Mouse (Mus musculus): Measurements from ENCODE around the gene Fbxo22. TPM values are rescaled to one million over a fixed set of nuclear protein-coding genes. Genes with fewer than 3 reads are reported as not detected.

The Fbxo22 gene
- total and polyA plus RNA-seq, 3 experiments, result 25.7 to 28.4 TPM; not detected in 1

DNA sequence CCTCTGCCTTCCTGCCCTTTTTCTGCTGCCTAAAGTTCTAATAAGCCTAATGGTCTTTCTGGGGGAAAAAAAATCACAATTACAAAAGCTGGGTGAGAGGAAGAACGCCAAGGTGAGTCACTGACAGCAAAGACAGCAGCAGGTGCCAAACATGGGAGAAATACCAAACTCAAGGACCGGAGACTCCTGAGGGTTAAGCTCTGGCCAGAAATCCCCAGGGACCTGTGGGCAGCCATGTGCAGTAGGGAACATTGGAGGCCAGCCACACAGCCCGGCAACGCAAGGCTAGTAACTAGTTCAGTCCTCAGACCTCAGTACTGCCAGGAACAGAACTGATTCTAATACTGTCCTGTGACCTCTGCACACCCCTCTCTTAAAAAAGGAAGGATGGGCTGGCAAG lies 19.4 kb downstream of the Fbxo22 start:
- Histone ChIP-seq H3K4me3 (ENCODE audit: control insufficient read depth in 1 of 2, insufficient read depth in 1 of 2, low read depth in 2 of 2, low read length in 2 of 2) (no peak overlapping the region), H3K9me3 (replicated peaks; ENCODE audit: insufficient read depth, low read length) (no peaks in the 10 kb centered on the region), H3K9ac (ENCODE audit: control insufficient read depth, low read depth, low read length, poor library complexity, severe bottlenecking) (no peak overlapping the region), H3K27me3 (ENCODE audit: control insufficient read depth in 1 of 2, insufficient read depth in 2 of 2, low read length in 2 of 2) (no peaks in the 10 kb centered on the region), H3K79me2 (ENCODE audit: control insufficient read depth, insufficient read depth, low read length, poor library complexity) (no peaks in the 10 kb centered on the region), H3K27ac (ENCODE audit: control insufficient read depth, low read depth, low read length) (no peak overlapping the region), H3K36me3 (ENCODE audit: control insufficient read depth in 1 of 2, insufficient read depth in 2 of 2, low read length in 2 of 2) (peaks cover 0 to 6% of the 10 kb centered on the region in 2 experiments; a peak in 2 of 4 replicates), H3K4me1 (ENCODE audit: control insufficient read depth in 1 of 2, insufficient read depth in 2 of 2, low read length in 2 of 2) (peaks cover 0 to 10% of the 10 kb centered on the region in 2 experiments; a peak in 2 of 4 replicates)
- TF ChIP-seq TBP (IDR thresholded peaks at IDR 0.05; ENCODE audit: low read depth, low read length) (peak; percentile 78), USF1 (IDR thresholded peaks at IDR 0.05; ENCODE audit: low read depth, low read length) (no peak)
- DNase-seq (ENCODE audit: low read depth, low spot score), result no peak

DNA sequence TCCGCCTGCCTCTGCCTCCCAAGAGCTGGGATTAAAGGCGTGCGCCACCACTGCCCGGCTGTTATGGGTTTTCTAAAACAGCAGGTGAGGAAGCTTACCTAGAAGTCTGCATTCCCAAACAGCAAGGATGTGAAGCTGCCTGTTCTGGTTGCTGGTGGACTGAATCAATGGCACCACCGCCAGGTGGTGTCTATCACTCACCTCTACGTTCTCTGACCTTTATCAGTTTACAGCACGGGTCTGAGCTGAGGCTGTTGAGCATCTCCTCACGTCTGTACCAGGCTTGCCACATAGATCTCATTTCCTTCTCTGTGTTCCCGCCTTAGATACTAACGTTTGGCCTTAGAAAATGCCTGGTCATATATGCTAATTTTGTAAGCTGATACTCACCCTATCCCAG lies 20.3 kb downstream of the Fbxo22 start:
- H3K36me3 ChIP-seq (ENCODE audit: control insufficient read depth in 1 of 2, insufficient read depth in 2 of 2, low read length in 2 of 2), result peaks cover 0 to 6% of the 10 kb centered on the region in 2 experiments; a peak in 2 of 4 replicates
- no peaks in the 10 kb centered on the region for H3K27me3 ChIP-seq (ENCODE audit: control insufficient read depth in 1 of 2, insufficient read depth in 2 of 2, low read length in 2 of 2)
- H3K79me2 ChIP-seq (ENCODE audit: control insufficient read depth, insufficient read depth, low read length, poor library complexity), result no peaks in the 10 kb centered on the region
- H3K4me3 ChIP-seq (ENCODE audit: control insufficient read depth in 1 of 2, insufficient read depth in 1 of 2, low read depth in 2 of 2, low read length in 2 of 2), result no peak overlapping the region
- TF ChIP-seq CTCF (IDR thresholded peaks at IDR 0.05 in 2 of 3, conservative IDR thresholded peaks at IDR 0.05 in 1 of 3; ENCODE audit: control insufficient read depth in 1 of 3, insufficient read depth in 1 of 3, low read depth in 2 of 3, low read length in 3 of 3, poor library complexity in 1 of 3, severe bottlenecking in 1 of 3) (no peak), SMC3 (IDR thresholded peaks at IDR 0.05; ENCODE audit: low read depth, low read length) (peak; percentile 18; the same call in 1 of the 2 replicates)
- no peak for DNase-seq (ENCODE audit: low read depth, low spot score)
- peaks cover 0 to 10% of the 10 kb centered on the region in 2 experiments; a peak in 2 of 4 replicates for H3K4me1 ChIP-seq (ENCODE audit: control insufficient read depth in 1 of 2, insufficient read depth in 2 of 2, low read length in 2 of 2)
- H3K9ac ChIP-seq (ENCODE audit: control insufficient read depth, low read depth, low read length, poor library complexity, severe bottlenecking), result no peak overlapping the region
- no peaks in the 10 kb centered on the region for H3K9me3 ChIP-seq (replicated peaks; ENCODE audit: insufficient read depth, low read length)
- H3K27ac ChIP-seq (ENCODE audit: control insufficient read depth, low read depth, low read length), result no peak overlapping the region

DNA sequence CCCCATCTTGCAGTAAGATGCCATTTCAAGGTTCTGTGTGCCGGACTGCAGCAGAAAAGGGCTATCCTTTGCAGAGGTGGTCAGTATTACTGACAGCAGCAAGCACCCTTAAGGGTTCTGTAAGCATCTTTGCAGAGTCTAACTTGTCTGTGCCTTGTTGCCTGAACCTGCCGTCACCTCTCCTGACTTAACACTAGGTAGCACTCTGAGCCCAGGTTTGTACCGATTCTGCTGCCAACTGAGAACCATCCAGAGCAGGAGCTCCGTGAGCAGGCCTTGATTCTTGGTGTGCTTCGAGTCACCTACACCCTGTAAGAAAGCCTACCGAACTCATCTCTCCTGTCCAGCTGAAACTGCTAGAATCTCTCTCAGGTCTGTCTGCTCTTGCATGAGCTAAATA lies 22.8 kb downstream of the Fbxo22 start:
- no peak overlapping the region for H3K9ac ChIP-seq (ENCODE audit: control insufficient read depth, low read depth, low read length, poor library complexity, severe bottlenecking)
- H3K4me1 ChIP-seq (ENCODE audit: control insufficient read depth in 1 of 2, insufficient read depth in 2 of 2, low read length in 2 of 2), result peaks cover 0 to 7% of the 10 kb centered on the region in 2 experiments; a peak in 2 of 4 replicates
- no peak overlapping the region for H3K27ac ChIP-seq (ENCODE audit: control insufficient read depth, low read depth, low read length)
- no peaks in the 10 kb centered on the region for H3K36me3 ChIP-seq (ENCODE audit: control insufficient read depth in 1 of 2, insufficient read depth in 2 of 2, low read length in 2 of 2)
- no peak for DNase-seq (ENCODE audit: low read depth, low spot score)
- H3K4me3 ChIP-seq (ENCODE audit: control insufficient read depth in 1 of 2, insufficient read depth in 1 of 2, low read depth in 2 of 2, low read length in 2 of 2), result no peak overlapping the region
- TF ChIP-seq CTCF (IDR thresholded peaks at IDR 0.05 in 2 of 3, conservative IDR thresholded peaks at IDR 0.05 in 1 of 3; ENCODE audit: control insufficient read depth in 1 of 3, insufficient read depth in 1 of 3, low read depth in 2 of 3, low read length in 3 of 3, poor library complexity in 1 of 3, severe bottlenecking in 1 of 3) (peak in 1 of 3 experiments; percentile 9; a peak in 1 of 6 replicates), E2F4 (IDR thresholded peaks at IDR 0.05; ENCODE audit: borderline replicate concordance, low read depth, low read length) (no peak)
- peaks cover 0 to 2% of the 10 kb centered on the region in 2 experiments; a peak in 1 of 4 replicates for H3K27me3 ChIP-seq (ENCODE audit: control insufficient read depth in 1 of 2, insufficient read depth in 2 of 2, low read length in 2 of 2)
- H3K79me2 ChIP-seq (ENCODE audit: control insufficient read depth, insufficient read depth, low read length, poor library complexity), result no peaks in the 10 kb centered on the region
- H3K9me3 ChIP-seq (replicated peaks; ENCODE audit: insufficient read depth, low read length), result no peaks in the 10 kb centered on the region

DNA sequence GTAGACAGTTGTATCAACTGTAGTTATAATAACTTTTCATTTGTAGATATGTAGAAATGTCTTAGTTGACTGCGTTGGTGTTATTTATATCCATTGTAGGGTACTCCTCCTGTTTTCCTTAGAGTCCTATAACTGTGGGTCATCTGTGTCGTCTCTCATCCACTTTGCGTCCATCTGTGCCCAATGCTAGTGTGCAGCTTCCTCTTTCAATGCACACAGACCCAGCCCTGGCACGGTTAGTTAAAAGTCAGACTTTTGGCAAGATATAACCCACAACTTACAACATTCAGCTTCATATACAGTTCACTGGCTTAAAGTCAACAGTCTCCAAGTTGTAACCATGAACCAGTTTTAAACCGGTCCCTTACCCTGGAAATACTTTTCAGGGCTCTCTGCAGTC lies 23.4 kb downstream of the Fbxo22 start:
- Histone ChIP-seq H3K4me1 (ENCODE audit: control insufficient read depth in 1 of 2, insufficient read depth in 2 of 2, low read length in 2 of 2) (peaks cover 0 to 7% of the 10 kb centered on the region in 2 experiments; a peak in 2 of 4 replicates), H3K79me2 (ENCODE audit: control insufficient read depth, insufficient read depth, low read length, poor library complexity) (no peaks in the 10 kb centered on the region), H3K27me3 (ENCODE audit: control insufficient read depth in 1 of 2, insufficient read depth in 2 of 2, low read length in 2 of 2) (peaks cover 0 to 2% of the 10 kb centered on the region in 2 experiments; a peak in 1 of 4 replicates), H3K4me3 (ENCODE audit: control insufficient read depth in 1 of 2, insufficient read depth in 1 of 2, low read depth in 2 of 2, low read length in 2 of 2) (no peak overlapping the region), H3K9me3 (replicated peaks; ENCODE audit: insufficient read depth, low read length) (no peaks in the 10 kb centered on the region), H3K9ac (ENCODE audit: control insufficient read depth, low read depth, low read length, poor library complexity, severe bottlenecking) (no peak overlapping the region), H3K36me3 (ENCODE audit: control insufficient read depth in 1 of 2, insufficient read depth in 2 of 2, low read length in 2 of 2) (no peaks in the 10 kb centered on the region), H3K27ac (ENCODE audit: control insufficient read depth, low read depth, low read length) (no peak overlapping the region)
- no peak for DNase-seq (ENCODE audit: low read depth, low spot score)
- no peak for TF ChIP-seq MXI1 (IDR thresholded peaks at IDR 0.05; ENCODE audit: low read depth, low read length)
- no peak for TF ChIP-seq ZKSCAN1 (IDR thresholded peaks at IDR 0.05; ENCODE audit: low read depth, low read length)
- TF ChIP-seq USF2 (IDR thresholded peaks at IDR 0.05; ENCODE audit: borderline replicate concordance in 1 of 2, insufficient read depth in 1 of 2, low read depth in 1 of 2, low read length in 2 of 2), result no peak
- TF ChIP-seq ZNF384 (IDR thresholded peaks at IDR 0.05; ENCODE audit: low read depth, low read length), result no peak
- TF ChIP-seq ETS1 (IDR thresholded peaks at IDR 0.05; ENCODE audit: low read depth, low read length), result no peak
- no peak for TF ChIP-seq MYB (IDR thresholded peaks at IDR 0.05; ENCODE audit: low read depth, low read length)
- TF ChIP-seq MAZ (IDR thresholded peaks at IDR 0.05; ENCODE audit: low read depth, low read length), result no peak
- TF ChIP-seq GATA1 (IDR thresholded peaks at IDR 0.05; ENCODE audit: low read depth, low read length), result no peak
- no peak for TF ChIP-seq CTCF (IDR thresholded peaks at IDR 0.05 in 2 of 3, conservative IDR thresholded peaks at IDR 0.05 in 1 of 3; ENCODE audit: control insufficient read depth in 1 of 3, insufficient read depth in 1 of 3, low read depth in 2 of 3, low read length in 3 of 3, poor library complexity in 1 of 3, severe bottlenecking in 1 of 3)
- TF ChIP-seq ZC3H11A (IDR thresholded peaks at IDR 0.05; ENCODE audit: low read depth, low read length), result no peak
- TF ChIP-seq E2F4 (IDR thresholded peaks at IDR 0.05; ENCODE audit: borderline replicate concordance, low read depth, low read length), result no peak
- TF ChIP-seq NELFE (IDR thresholded peaks at IDR 0.05; ENCODE audit: low read depth, low read length), result no peak
- TF ChIP-seq TBP (IDR thresholded peaks at IDR 0.05; ENCODE audit: low read depth, low read length), result no peak
- no peak for TF ChIP-seq POLR2AphosphoS2 (IDR thresholded peaks at IDR 0.05; ENCODE audit: low read length)

All from MEL (cell line).